Mouse (Mus musculus): ENCODE measurements around the gene Gde1. TPM values are rescaled to one million over a fixed set of nuclear protein-coding genes. Genes with fewer than 3 reads are reported as not detected.

The Gde1 gene
- polyA plus RNA-seq, 1 experiment, result 354 TPM

DNA sequence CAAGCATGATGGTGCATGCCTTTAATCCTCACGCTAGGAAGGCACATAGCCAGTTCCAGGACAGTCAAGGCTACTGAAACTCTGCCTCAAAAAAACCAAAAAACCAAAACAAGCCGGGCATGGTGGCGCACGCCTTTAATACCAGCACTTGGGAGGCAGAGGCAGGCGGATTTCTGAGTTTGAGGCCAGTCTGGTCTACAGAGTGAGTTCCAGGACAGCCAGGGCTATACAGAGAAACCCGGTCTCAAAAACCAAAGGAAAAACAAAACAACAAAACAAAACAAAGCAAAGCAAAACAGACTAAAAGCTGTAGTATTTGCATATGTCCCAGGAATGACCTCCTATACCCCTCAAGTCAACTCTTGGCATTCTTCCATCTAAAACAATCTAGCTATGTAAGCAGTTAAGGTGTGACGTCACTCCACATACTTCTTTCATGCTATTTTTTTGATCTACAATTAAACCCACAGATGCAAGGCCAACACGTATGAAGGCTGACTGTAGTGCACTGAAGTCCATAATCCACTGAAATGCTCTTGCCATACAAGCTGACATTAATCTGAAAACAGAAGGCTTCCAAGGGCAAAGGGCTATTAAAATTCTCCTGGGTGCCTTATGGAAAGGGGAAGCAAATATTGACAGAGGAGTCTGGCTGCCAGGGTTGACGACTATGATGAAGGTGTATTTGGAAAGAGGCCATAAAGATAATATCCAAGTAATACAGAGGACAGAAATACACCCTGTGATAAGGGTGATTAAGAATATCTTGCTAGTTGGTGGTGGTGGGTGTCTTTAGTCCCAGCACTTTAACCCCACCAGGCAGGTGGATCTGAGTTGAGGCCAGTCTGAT, 1.4 kb downstream of the Gde1 start:
- WGBS, result 64% methylated on average over 9 of the region's 9 CpGs
- H3K27ac ChIP-seq (ENCODE audit: insufficient read depth, low read length), result no peak overlapping the region
- no peak for DNase-seq

DNA sequence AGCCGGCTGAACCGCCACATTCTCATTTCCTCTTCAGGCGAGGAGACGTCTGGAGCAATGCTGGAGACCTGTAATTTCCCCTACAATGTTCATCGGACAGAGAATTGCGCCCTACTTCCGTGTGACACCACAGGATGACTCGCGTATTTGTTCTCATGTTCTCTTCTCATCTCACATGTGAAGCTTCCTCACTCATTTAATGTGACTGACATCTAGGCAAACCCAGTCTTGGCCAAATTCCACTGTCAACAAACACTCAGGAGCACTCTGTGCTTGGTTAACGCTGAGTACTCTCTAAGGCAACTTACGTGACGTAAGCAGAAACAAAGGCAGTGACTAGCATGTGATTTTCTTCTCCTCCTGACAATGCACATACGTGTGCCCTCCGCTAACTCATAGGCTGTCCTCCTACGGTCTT, 2.4 kb downstream of the Gde1 start:
- Histone ChIP-seq H3K4me3 (replicated peaks; ENCODE audit: insufficient read depth, low read depth, low read length) (peak overlapping the region; percentile 2), H3K27me3 (ENCODE audit: control insufficient read depth, insufficient read depth, low read length) (no peaks in the 10 kb centered on the region), H3K4me1 (ENCODE audit: control insufficient read depth, insufficient read depth, low read length) (peaks cover 5% of the 10 kb centered on the region; the same call in 1 of the 2 replicates), H3K27ac (ENCODE audit: insufficient read depth, low read length) (no peak overlapping the region)
- WGBS, result 80% methylated on average over 15 of the region's 15 CpGs
- DNase-seq, result no peak
- TF ChIP-seq CTCF (IDR thresholded peaks at IDR 0.05; ENCODE audit: borderline replicate concordance, insufficient read depth, low read depth, low read length), result no peak
- no peak for TF ChIP-seq POLR2A (IDR thresholded peaks at IDR 0.05; ENCODE audit: borderline replicate concordance, insufficient read depth, low read length)

More for the DNA sequence above, 1.4 kb downstream of the Gde1 start:
- Histone ChIP-seq H3K27me3 (ENCODE audit: control insufficient read depth, insufficient read depth, low read length) (no peaks in the 10 kb centered on the region), H3K4me1 (ENCODE audit: control insufficient read depth, insufficient read depth, low read length) (peaks cover 5% of the 10 kb centered on the region; the same call in 1 of the 2 replicates), H3K4me3 (replicated peaks; ENCODE audit: insufficient read depth, low read depth, low read length) (peak overlapping the region; percentile 63)
- no peak for TF ChIP-seq POLR2A (IDR thresholded peaks at IDR 0.05; ENCODE audit: borderline replicate concordance, insufficient read depth, low read length)
- no peak for TF ChIP-seq CTCF (IDR thresholded peaks at IDR 0.05; ENCODE audit: borderline replicate concordance, insufficient read depth, low read depth, low read length)

DNA sequence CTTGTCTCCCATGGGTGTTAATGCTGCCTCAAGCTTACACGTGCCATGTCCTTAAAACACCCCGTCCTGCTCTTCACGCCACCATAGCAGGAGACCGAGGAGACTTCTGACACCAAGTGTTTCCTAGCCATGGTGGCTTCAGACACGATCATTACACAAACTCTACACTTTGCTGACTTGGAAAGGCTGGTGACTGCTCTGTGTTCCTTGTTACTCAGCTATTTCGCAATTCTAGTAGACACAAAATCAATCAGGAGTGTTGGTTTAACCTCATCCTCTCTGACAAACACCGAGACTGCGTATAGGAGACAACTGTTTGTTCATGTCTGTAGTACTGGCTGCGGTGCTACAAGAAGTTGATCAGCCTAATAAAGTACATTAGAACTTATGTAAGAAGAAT, 6.7 kb downstream of the Gde1 start:
- no peak overlapping the region for H3K4me3 ChIP-seq (replicated peaks; ENCODE audit: insufficient read depth, low read depth, low read length)
- H3K4me1 ChIP-seq (ENCODE audit: control insufficient read depth, insufficient read depth, low read length), result no peaks in the 10 kb centered on the region
- TF ChIP-seq POLR2A (IDR thresholded peaks at IDR 0.05; ENCODE audit: borderline replicate concordance, insufficient read depth, low read length), result no peak
- TF ChIP-seq CTCF (IDR thresholded peaks at IDR 0.05; ENCODE audit: borderline replicate concordance, insufficient read depth, low read depth, low read length), result no peak
- WGBS, result 92% methylated on average over 9 of the region's 9 CpGs
- no peak overlapping the region for H3K27ac ChIP-seq (ENCODE audit: insufficient read depth, low read length)
- no peak for DNase-seq
- no peaks in the 10 kb centered on the region for H3K27me3 ChIP-seq (ENCODE audit: control insufficient read depth, insufficient read depth, low read length)

DNA sequence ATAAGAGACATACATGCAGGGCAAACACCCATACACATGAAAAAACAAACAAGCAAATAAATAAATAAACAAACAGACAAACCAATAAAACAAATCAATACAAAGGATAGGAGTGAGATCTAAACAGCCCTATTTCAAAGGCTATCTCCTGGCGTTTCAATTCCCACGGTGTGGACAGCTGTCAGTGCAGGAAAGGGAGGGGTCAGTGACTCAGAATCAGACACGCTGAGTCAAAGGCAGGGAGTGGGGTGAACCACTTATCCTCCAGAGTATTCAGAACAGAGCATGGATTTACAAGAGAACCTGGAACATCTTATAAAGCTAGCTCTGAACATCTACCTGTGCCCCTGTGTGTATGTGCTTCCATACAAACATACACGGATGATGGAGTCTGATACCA, 8.4 kb downstream of the Gde1 start:
- Histone ChIP-seq H3K27ac (ENCODE audit: insufficient read depth, low read length) (no peak overlapping the region), H3K27me3 (ENCODE audit: control insufficient read depth, insufficient read depth, low read length) (no peaks in the 10 kb centered on the region), H3K4me1 (ENCODE audit: control insufficient read depth, insufficient read depth, low read length) (no peaks in the 10 kb centered on the region), H3K4me3 (replicated peaks; ENCODE audit: insufficient read depth, low read depth, low read length) (no peak overlapping the region)
- 37% methylated on average over 4 of the region's 4 CpGs for WGBS
- no peak for DNase-seq
- TF ChIP-seq POLR2A (IDR thresholded peaks at IDR 0.05; ENCODE audit: borderline replicate concordance, insufficient read depth, low read length), result no peak
- no peak for TF ChIP-seq CTCF (IDR thresholded peaks at IDR 0.05; ENCODE audit: borderline replicate concordance, insufficient read depth, low read depth, low read length)

DNA sequence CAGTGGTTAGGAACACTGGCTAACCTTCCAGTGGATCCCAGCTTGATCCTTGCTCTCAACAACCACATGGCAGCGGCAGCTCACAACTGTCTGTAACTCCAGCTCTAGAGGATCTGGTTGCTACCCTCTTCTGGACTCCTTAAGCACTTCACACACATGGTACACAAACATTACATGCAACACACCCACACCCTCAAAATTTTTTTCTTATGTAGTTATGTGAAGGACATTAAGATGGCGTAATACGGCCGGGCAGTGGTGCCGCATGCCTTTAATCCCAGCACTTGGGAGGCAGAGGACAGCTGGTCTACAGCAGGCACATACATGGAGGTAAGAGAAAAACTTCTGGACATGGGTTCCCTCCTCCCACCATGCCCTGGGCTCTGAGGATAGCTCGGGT, 9.4 kb downstream of the Gde1 start:
- no peak overlapping the region for H3K4me3 ChIP-seq (replicated peaks; ENCODE audit: insufficient read depth, low read depth, low read length)
- no peak for DNase-seq
- 93% methylated on average over 6 of the region's 6 CpGs for WGBS
- no peaks in the 10 kb centered on the region for H3K27me3 ChIP-seq (ENCODE audit: control insufficient read depth, insufficient read depth, low read length)
- TF ChIP-seq POLR2A (IDR thresholded peaks at IDR 0.05; ENCODE audit: borderline replicate concordance, insufficient read depth, low read length) (no peak), CTCF (IDR thresholded peaks at IDR 0.05; ENCODE audit: borderline replicate concordance, insufficient read depth, low read depth, low read length) (no peak)
- H3K4me1 ChIP-seq (ENCODE audit: control insufficient read depth, insufficient read depth, low read length), result no peaks in the 10 kb centered on the region
- no peak overlapping the region for H3K27ac ChIP-seq (ENCODE audit: insufficient read depth, low read length)

DNA sequence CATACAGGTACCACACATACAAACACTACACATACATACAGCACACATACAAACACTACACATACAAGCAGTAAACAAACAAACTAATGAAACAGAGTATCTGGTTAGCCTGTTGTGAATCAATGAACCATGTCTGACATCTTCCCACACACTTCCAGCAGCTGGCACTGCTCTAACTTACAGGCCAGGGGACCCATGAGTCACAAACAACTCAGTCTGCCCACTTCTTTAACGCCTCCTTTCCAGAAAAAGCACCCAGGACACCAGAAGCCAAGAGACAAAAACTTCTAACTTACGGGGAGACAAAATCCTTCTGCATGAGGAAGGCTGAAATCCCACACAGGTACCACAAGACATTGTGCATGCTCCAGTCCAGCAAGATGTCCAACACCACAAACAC, 14.3 kb downstream of the Gde1 start:
- 88% methylated on average over 2 of the region's 2 CpGs for WGBS

DNA sequence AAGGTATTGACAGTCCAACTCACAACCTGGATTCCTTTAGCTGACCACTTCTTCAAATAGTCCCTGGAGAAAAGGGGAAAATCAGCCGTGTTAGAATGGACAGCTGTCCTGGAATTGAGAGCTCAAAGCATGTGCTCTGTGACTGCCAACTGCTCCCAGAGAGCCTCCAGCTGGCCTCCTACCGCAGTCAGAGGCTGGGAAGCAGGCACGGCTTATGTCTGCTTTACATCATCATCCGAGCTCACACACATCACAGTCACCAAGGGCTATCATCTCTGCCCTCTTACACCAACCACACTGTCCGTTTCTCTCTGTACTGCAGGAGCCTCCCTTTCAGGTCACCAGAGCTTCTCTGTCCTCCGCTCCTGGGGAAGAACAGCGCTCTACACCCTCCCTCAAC, 16.5 kb downstream of the Gde1 start:
- 33% methylated on average over 7 of the region's 7 CpGs for WGBS
- H3K4me1 ChIP-seq (ENCODE audit: control insufficient read depth, insufficient read depth, low read length), result peaks cover 17% of the 10 kb centered on the region
- H3K27ac ChIP-seq (ENCODE audit: insufficient read depth, low read length), result peak overlapping the region; percentile 1; the same call in 1 of the 2 replicates
- DNase-seq, result peak; percentile 49 to 69
- H3K4me3 ChIP-seq (replicated peaks; ENCODE audit: insufficient read depth, low read depth, low read length), result no peak overlapping the region
- no peaks in the 10 kb centered on the region for H3K27me3 ChIP-seq (ENCODE audit: control insufficient read depth, insufficient read depth, low read length)
- TF ChIP-seq POLR2A (IDR thresholded peaks at IDR 0.05; ENCODE audit: borderline replicate concordance, insufficient read depth, low read length), result no peak
- no peak for TF ChIP-seq CTCF (IDR thresholded peaks at IDR 0.05; ENCODE audit: borderline replicate concordance, insufficient read depth, low read depth, low read length)

More for the DNA sequence above, 14.3 kb downstream of the Gde1 start:
- no peaks in the 10 kb centered on the region for H3K27me3 ChIP-seq (ENCODE audit: control insufficient read depth, insufficient read depth, low read length)
- H3K27ac ChIP-seq (ENCODE audit: insufficient read depth, low read length), result no peak overlapping the region
- no peak overlapping the region for H3K4me3 ChIP-seq (replicated peaks; ENCODE audit: insufficient read depth, low read depth, low read length)
- DNase-seq, result no peak
- TF ChIP-seq CTCF (IDR thresholded peaks at IDR 0.05; ENCODE audit: borderline replicate concordance, insufficient read depth, low read depth, low read length) (no peak), POLR2A (IDR thresholded peaks at IDR 0.05; ENCODE audit: borderline replicate concordance, insufficient read depth, low read length) (no peak)
- H3K4me1 ChIP-seq (ENCODE audit: control insufficient read depth, insufficient read depth, low read length), result peaks cover 17% of the 10 kb centered on the region

DNA sequence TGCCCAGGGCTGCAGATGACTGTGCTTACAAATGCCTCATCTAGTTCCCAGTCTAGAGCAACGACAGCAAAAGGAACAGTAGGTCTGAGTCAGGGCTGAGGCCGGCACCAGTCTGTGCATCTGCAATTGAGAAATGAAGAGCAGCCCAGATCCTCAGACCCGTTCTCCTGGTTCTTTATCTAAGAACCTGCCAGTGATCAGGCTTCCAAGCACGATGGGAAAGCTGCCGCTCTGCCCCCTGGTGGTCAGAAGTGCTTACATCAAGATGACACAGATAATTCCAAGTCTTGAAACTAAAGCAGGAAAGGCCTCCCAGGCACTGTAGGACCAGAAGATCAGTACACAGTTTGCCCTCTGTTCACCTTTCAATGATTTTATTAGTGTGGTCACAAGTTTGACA, 17.4 kb downstream of the Gde1 start:
- peak; percentile 77 to 83 for DNase-seq
- H3K4me3 ChIP-seq (replicated peaks; ENCODE audit: insufficient read depth, low read depth, low read length), result no peak overlapping the region
- no peak overlapping the region for H3K27ac ChIP-seq (ENCODE audit: insufficient read depth, low read length)
- H3K27me3 ChIP-seq (ENCODE audit: control insufficient read depth, insufficient read depth, low read length), result no peaks in the 10 kb centered on the region
- TF ChIP-seq CTCF (IDR thresholded peaks at IDR 0.05; ENCODE audit: borderline replicate concordance, insufficient read depth, low read depth, low read length), result peak; percentile 82
- TF ChIP-seq POLR2A (IDR thresholded peaks at IDR 0.05; ENCODE audit: borderline replicate concordance, insufficient read depth, low read length), result no peak
- WGBS, result 13% methylated on average over 5 of the region's 5 CpGs
- peaks cover 17% of the 10 kb centered on the region for H3K4me1 ChIP-seq (ENCODE audit: control insufficient read depth, insufficient read depth, low read length)

All from cerebellum, adult 2 months (tissue).